Mouse (Mus musculus) MEL (cell line): ENCODE data around the gene Nrxn2. TPM values are rescaled to one million over a fixed set of nuclear protein-coding genes. Genes with fewer than 3 reads are reported as not detected.

Experiments used
- DNase-seq: peaks from one replicate; pipeline ENCODE4 v3.0.0; 2011; ENCODE audit warnings: low read depth, low spot score
- H3K27ac ChIP-seq: 2 replicates; pipeline ENCODE4 v1.5.1; 2012; ENCODE audit warnings: low read depth, mild to moderate bottlenecking, control low read depth, low read length, moderate library complexity; ENCODE audit not compliant: control insufficient read depth
- H3K27me3 ChIP-seq, 2 experiments: fragments of 150-350 bp in 1 of 2; sonication (generic) in 1 of 2; 2 replicates each; pipeline ENCODE4 v1.6.1; 2012; ENCODE audit warnings: low read length in 2 of 2, mild to moderate bottlenecking in 2 of 2, improper control_type of control experiment in 1 of 2, moderate library complexity in 1 of 2; ENCODE audit not compliant: insufficient read depth in 2 of 2, control insufficient read depth in 1 of 2
- H3K36me3 ChIP-seq, 2 experiments: 2 replicates each; pipeline ENCODE4 v1.6.1; 2012 to 2014; ENCODE audit warnings: low read length in 2 of 2, improper control_type of control experiment in 1 of 2, inconsistent platforms in 1 of 2, mild to moderate bottlenecking in 1 of 2; ENCODE audit not compliant: insufficient read depth in 2 of 2, control insufficient read depth in 1 of 2
- H3K4me1 ChIP-seq, 2 experiments: fragments of 150-350 bp in 1 of 2; sonication (generic) in 1 of 2; 2 replicates each; pipeline ENCODE4 v1.6.1; 2012; ENCODE audit warnings: low read length in 2 of 2, improper control_type of control experiment in 1 of 2, mild to moderate bottlenecking in 1 of 2; ENCODE audit not compliant: insufficient read depth in 2 of 2, control insufficient read depth in 1 of 2
- H3K4me3 ChIP-seq, 2 experiments: fragments of 150-350 bp in 1 of 2; sonication (generic) in 1 of 2; 2 replicates each; pipeline ENCODE4 v1.5.1; 2012; ENCODE audit warnings: low read depth in 2 of 2, low read length in 2 of 2, mild to moderate bottlenecking in 2 of 2, moderate library complexity in 2 of 2, control low read depth in 1 of 2, improper control_type of control experiment in 1 of 2; ENCODE audit not compliant: control insufficient read depth in 1 of 2, insufficient read depth in 1 of 2
- H3K79me2 ChIP-seq: 2 replicates; pipeline ENCODE4 v1.6.1; 2012; ENCODE audit warnings: mild to moderate bottlenecking, low read length, moderate library complexity; ENCODE audit not compliant: control insufficient read depth, poor library complexity, insufficient read depth
- H3K9ac ChIP-seq: 2 replicates; pipeline ENCODE4 v1.6.1; 2012; ENCODE audit warnings: low read depth, mild to moderate bottlenecking, control low read depth, low read length, moderate library complexity; ENCODE audit not compliant: control insufficient read depth, poor library complexity, severe bottlenecking
- H3K9me3 ChIP-seq: fragments of 150-350 bp; sonication (generic); replicated peaks from 2 replicates; pipeline ENCODE4 v1.6.1; 2012; ENCODE audit warnings: mild to moderate bottlenecking, low read length, improper control_type of control experiment, moderate library complexity; ENCODE audit not compliant: insufficient read depth
- CHD2 ChIP-seq: IDR thresholded peaks from 2 replicates; pipeline ENCODE4 v1.6.1; 2011; ENCODE audit warnings: low read length, improper control_type of control experiment
- E2F4 ChIP-seq: IDR thresholded peaks from 2 replicates; pipeline ENCODE4 v1.6.1; 2011; ENCODE audit warnings: low read depth, low read length, improper control_type of control experiment, borderline replicate concordance
- ELF1 ChIP-seq: IDR thresholded peaks from 2 replicates; pipeline ENCODE4 v1.6.1; 2014; ENCODE audit warnings: low read depth, mild to moderate bottlenecking, inconsistent platforms, low read length, improper control_type of control experiment, moderate library complexity
- GABPA ChIP-seq: IDR thresholded peaks from 2 replicates; pipeline ENCODE4 v1.6.1; 2012; ENCODE audit warnings: low read depth, mild to moderate bottlenecking, inconsistent platforms, low read length, improper control_type of control experiment, moderate library complexity
- GATA1 ChIP-seq: IDR thresholded peaks from 2 replicates; pipeline ENCODE4 v1.6.1; 2011; ENCODE audit warnings: low read depth, low read length, improper control_type of control experiment
- HCFC1 ChIP-seq: IDR thresholded peaks from 2 replicates; pipeline ENCODE4 v1.6.1; 2012; ENCODE audit warnings: low read depth, mild to moderate bottlenecking, inconsistent platforms, low read length, improper control_type of control experiment, moderate library complexity
- JUND ChIP-seq: IDR thresholded peaks from 2 replicates; pipeline ENCODE4 v1.6.1; 2011; ENCODE audit warnings: low read depth, mild to moderate bottlenecking, improper control_type of control experiment, low read length
- MAFK ChIP-seq: IDR thresholded peaks from 2 replicates; pipeline ENCODE4 v1.6.1; 2011; ENCODE audit warnings: low read depth, mild to moderate bottlenecking, low read length, improper control_type of control experiment, borderline replicate concordance
- MAX ChIP-seq: IDR thresholded peaks from 2 replicates; pipeline ENCODE4 v1.6.1; 2011; ENCODE audit warnings: low read length, improper control_type of control experiment
- MYB ChIP-seq: IDR thresholded peaks from 2 replicates; pipeline ENCODE4 v1.6.1; 2011; ENCODE audit warnings: mild to moderate bottlenecking, low read depth, low read length, improper control_type of control experiment
- MYC ChIP-seq: IDR thresholded peaks from 2 replicates; pipeline ENCODE4 v1.6.1; 2011; ENCODE audit warnings: low read depth, mild to moderate bottlenecking, low read length, improper control_type of control experiment, moderate library complexity
- SMC3 ChIP-seq: IDR thresholded peaks from 2 replicates; pipeline ENCODE4 v1.6.1; 2011; ENCODE audit warnings: low read depth, low read length, improper control_type of control experiment
- TBP ChIP-seq: IDR thresholded peaks from 2 replicates; pipeline ENCODE4 v1.8.0; 2011; ENCODE audit warnings: low read depth, low read length, improper control_type of control experiment
- UBTF ChIP-seq: IDR thresholded peaks from 2 replicates; pipeline ENCODE4 v1.6.1; 2012; ENCODE audit warnings: low read depth, mild to moderate bottlenecking, inconsistent platforms, low read length, improper control_type of control experiment, moderate library complexity, borderline replicate concordance; ENCODE audit not compliant: insufficient read depth
- USF2 ChIP-seq, 2 experiments: IDR thresholded peaks; 2 replicates each; pipeline ENCODE4 v1.6.1; 2011 to 2012; ENCODE audit warnings: improper control_type of control experiment in 2 of 2, low read length in 2 of 2, borderline replicate concordance in 1 of 2, inconsistent platforms in 1 of 2, low read depth in 1 of 2, mild to moderate bottlenecking in 1 of 2; ENCODE audit not compliant: insufficient read depth in 1 of 2
- ZMIZ1 ChIP-seq: IDR thresholded peaks from 2 replicates; pipeline ENCODE4 v1.6.1; 2012; ENCODE audit warnings: low read depth, mild to moderate bottlenecking, inconsistent platforms, low read length, improper control_type of control experiment, moderate library complexity
- polyA plus RNA-seq, 2 experiments: library from polyadenylated mRNA; stranded (reverse) in 1 of 2; unstranded in 1 of 2; fragments of >175 nt in 1 of 2; fragments of >200 nt in 1 of 2; gene quantifications; 2 replicates each; pipeline versions ENCODE4 v1.2.1 to v1.2.4; 2012; ENCODE audit warnings: low replicate concordance in 2 of 2, low read depth in 1 of 2; ENCODE audit not compliant: insufficient read length in 2 of 2, insufficient read depth in 1 of 2, missing spikeins in 1 of 2
- total RNA-seq: library from RNA; depleted of rRNA; stranded (reverse); fragments of 300-350 nt; gene quantifications from 2 replicates; pipeline ENCODE4 v1.2.3, GENCODE M21; 2012

The Nrxn2 gene
- total and polyA plus RNA-seq, 3 experiments = 0.39 to 0.42 TPM; not detected in 1

- H3K4me1 ChIP-seq = no peaks in the 10 kb centered on the region
- TF ChIP-seq ZMIZ1 = no peak
- TF ChIP-seq UBTF = no peak
- TF ChIP-seq, all 39 proteins: peak for 0
- Histone ChIP-seq H3K4me3 (no peak overlapping the region), H3K36me3 (no peaks in the 10 kb centered on the region), H3K9me3 (no peaks in the 10 kb centered on the region), H3K27me3 (no peaks in the 10 kb centered on the region; a peak in 1 of 4 replicates), H3K9ac (no peak overlapping the region), H3K27ac (no peak overlapping the region), H3K79me2 (no peaks in the 10 kb centered on the region)
- DNase-seq = no peak
Observed at GRCm38 (mm10) chr19:6537526-6537925, 119.0 kb downstream of the Nrxn2 start.

DNA sequence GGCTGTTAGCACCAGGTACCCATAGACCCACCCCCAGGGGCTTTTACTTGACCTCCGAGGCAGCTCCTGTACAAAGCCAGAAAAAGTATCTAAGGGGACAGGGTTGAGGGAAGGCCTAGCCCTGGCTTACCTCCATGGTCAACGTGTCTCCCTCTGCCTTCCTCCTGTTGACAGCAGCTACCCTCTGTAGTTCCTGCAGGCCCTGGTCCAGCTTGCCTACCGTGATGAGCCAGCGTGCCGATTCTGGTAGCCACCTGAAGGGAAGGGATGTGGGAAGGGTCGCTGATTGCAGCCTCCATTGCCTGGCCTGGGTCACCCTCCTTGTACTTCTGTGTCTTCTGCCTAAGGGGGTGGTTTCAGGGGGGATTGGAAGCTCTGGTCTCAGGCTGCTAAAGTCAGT lies 120.0 kb downstream of the Nrxn2 start:
- H3K27me3 ChIP-seq = no peaks in the 10 kb centered on the region; a peak in 1 of 4 replicates
- H3K9me3 ChIP-seq = no peaks in the 10 kb centered on the region
- TF ChIP-seq GATA1 (no peak), JUND (no peak), SMC3 (no peak), ELF1 (no peak)
- no peak overlapping the region for H3K4me3 ChIP-seq
- H3K79me2 ChIP-seq = no peaks in the 10 kb centered on the region
- no peaks in the 10 kb centered on the region for H3K36me3 ChIP-seq
- H3K4me1 ChIP-seq = no peaks in the 10 kb centered on the region
- no peak overlapping the region for H3K27ac ChIP-seq
- no peak overlapping the region for H3K9ac ChIP-seq
- DNase-seq = no peak

GRCm38 (mm10) chr19:6539592-6539991 lies 121.1 kb downstream of the Nrxn2 start:
- H3K4me1 ChIP-seq = 0 out of 4 replicates have a peak, but pooled peaks cover 0 to 2% of the 10 kb centered on the region in 2 experiments
- TF ChIP-seq TBP = no peak
- no peak for TF ChIP-seq ZMIZ1
- no peak for TF ChIP-seq MAFK
- no peak for TF ChIP-seq CHD2
- TF ChIP-seq E2F4 = no peak
- no peak for TF ChIP-seq ELF1
- TF ChIP-seq MYB = no peak
- no peak for TF ChIP-seq USF2 (IDR thresholded peaks at IDR 0.05; ENCODE audit: borderline replicate concordance in 1 of 2, insufficient read depth in 1 of 2, low read depth in 1 of 2, low read length in 2 of 2)
- no peak for TF ChIP-seq MYC
- TF ChIP-seq MAX = no peak
- TF ChIP-seq GABPA = no peak
- no peak for TF ChIP-seq HCFC1
- TF ChIP-seq GATA1 = no peak
- no peaks in the 10 kb centered on the region; a peak in 1 of 4 replicates for H3K27me3 ChIP-seq
- DNase-seq = no peak
- no peak overlapping the region for H3K4me3 ChIP-seq
- H3K36me3 ChIP-seq = no peaks in the 10 kb centered on the region; a peak in 1 of 4 replicates
- H3K27ac ChIP-seq = no peak overlapping the region
- H3K9me3 ChIP-seq = no peaks in the 10 kb centered on the region
- H3K79me2 ChIP-seq = no peaks in the 10 kb centered on the region
- no peak overlapping the region for H3K9ac ChIP-seq
